Mouse (Mus musculus) liver, embryonic 16.5 days (tissue): ENCODE results near the gene Lias. TPM values are rescaled to one million over a fixed set of nuclear protein-coding genes. Genes with fewer than 3 reads are reported as not detected.
A peak's percentile ranks its signal among the peaks of the same experiment; 100 is the strongest.

ENCODE experiments used
- ATAC-seq: fragments of 200-750 bp; cut with Nextera tagmentation; 2 replicates; pipeline ENCODE4 v1.8.0; 2017; ENCODE audit warnings: low read depth, mild to moderate bottlenecking, moderate number of reproducible peaks, moderate library complexity
- H3K27ac ChIP-seq: fragments of 300-500 bp; sonication (generic); 2 replicates; pipeline ENCODE4 v1.5.1; 2014; ENCODE audit warnings: mild to moderate bottlenecking, low read length
- H3K27me3 ChIP-seq: fragments of 300-500 bp; sonication (generic); 2 replicates; pipeline ENCODE4 v1.6.1; 2014; ENCODE audit warnings: low read depth, low read length, mixed read lengths; ENCODE audit not compliant: control insufficient read depth, insufficient read depth
- H3K36me3 ChIP-seq: fragments of 300-500 bp; sonication (generic); 2 replicates; pipeline ENCODE4 v1.6.1; 2014; ENCODE audit warnings: mild to moderate bottlenecking; ENCODE audit not compliant: control insufficient read depth, insufficient read depth
- H3K4me1 ChIP-seq: fragments of 300-500 bp; sonication (generic); 2 replicates; pipeline ENCODE4 v1.6.1; 2014; ENCODE audit warnings: low read depth, low read length, mixed read lengths; ENCODE audit not compliant: control insufficient read depth
- H3K4me2 ChIP-seq: fragments of 300-500 bp; sonication (generic); 2 replicates; pipeline ENCODE4 v1.6.1; 2014; ENCODE audit warnings: low read depth, low read length, mixed read lengths
- H3K4me3 ChIP-seq: fragments of 300-500 bp; sonication (generic); 2 replicates; pipeline ENCODE4 v1.5.1; 2014; ENCODE audit warnings: low read depth, mild to moderate bottlenecking, low read length
- H3K9ac ChIP-seq: fragments of 300-500 bp; sonication (generic); 2 replicates; pipeline ENCODE4 v1.6.1; 2014; ENCODE audit warnings: low read depth, low read length
- H3K9me3 ChIP-seq: fragments of 300-500 bp; sonication (generic); replicated peaks from 2 replicates; pipeline ENCODE4 v1.6.1; 2016; ENCODE audit warnings: low read length; ENCODE audit not compliant: control insufficient read depth
- WGBS: fragments of 180-500 bp; shearing (Covaris S2); extraction: QIAGEN DNeasy Blood & Tissue Kit; methylation state at CpG from one replicate; pipeline ENCODE4 v1.1.7; 2014; ENCODE audit not compliant: insufficient replicate concordance; 5-methylcytosine and 5-hydroxymethylcytosine counted together
- polyA plus RNA-seq: library from polyadenylated mRNA; unstranded; fragments of >200 nt; fragmentation: Nextera tagmentation; extraction: Ambion mirVana; gene quantifications from 2 replicates; pipeline ENCODE4 v1.2.1, GENCODE M21; 2015

Lias gene
- polyA plus RNA-seq, 1 experiment from 2014 or later: 28.2 TPM

GRCm38 (mm10) chr5:65415653-65416458 lies 24.6 kb downstream of the Lias start:
- ATAC-seq: peak; percentile 94
- Histone ChIP-seq H3K4me2 (peak overlapping the region; percentile 58), H3K27me3 (no peaks in the 10 kb centered on the region), H3K36me3 (no peaks in the 10 kb centered on the region; the same call in 1 of the 2 replicates), H3K4me3 (no peak overlapping the region), H3K27ac (peak overlapping the region; percentile 75), H3K9me3 (no peaks in the 10 kb centered on the region), H3K9ac (peak overlapping the region; percentile 51), H3K4me1 (peaks cover 21% of the 10 kb centered on the region)
- 25% methylated on average over 26 of the region's 26 CpGs for WGBS

- ATAC-seq: no peak
- WGBS: 84% methylated on average over 10 of the region's 10 CpGs
- Histone ChIP-seq H3K27ac (no peak overlapping the region), H3K9ac (no peak overlapping the region), H3K4me1 (peaks cover 23% of the 10 kb centered on the region), H3K4me2 (no peak overlapping the region), H3K4me3 (no peak overlapping the region), H3K9me3 (no peaks in the 10 kb centered on the region), H3K36me3 (no peaks in the 10 kb centered on the region), H3K27me3 (no peaks in the 10 kb centered on the region)
Observed at GRCm38 (mm10) chr5:65419136-65419535, 27.8 kb downstream of the Lias start.

- no peak overlapping the region for H3K4me3 ChIP-seq
- H3K27ac ChIP-seq: no peak overlapping the region
- ATAC-seq: peak; percentile 44; the same call in 1 of the 2 replicates
- WGBS: 17% methylated on average over 6 of the region's 6 CpGs
- no peaks in the 10 kb centered on the region for H3K36me3 ChIP-seq
- no peak overlapping the region for H3K4me2 ChIP-seq
- H3K9ac ChIP-seq: no peak overlapping the region
- H3K9me3 ChIP-seq: no peaks in the 10 kb centered on the region
- peaks cover 15% of the 10 kb centered on the region for H3K4me1 ChIP-seq
- no peaks in the 10 kb centered on the region for H3K27me3 ChIP-seq
Observed at GRCm38 (mm10) chr5:65420822-65421221, 29.5 kb downstream of the Lias start.

- peaks cover 8% of the 10 kb centered on the region for H3K4me1 ChIP-seq
- no peak overlapping the region for H3K9ac ChIP-seq
- H3K9me3 ChIP-seq: no peaks in the 10 kb centered on the region
- WGBS: 83% methylated on average over 8 of the region's 8 CpGs
- no peaks in the 10 kb centered on the region for H3K36me3 ChIP-seq
- no peak overlapping the region for H3K4me3 ChIP-seq
- no peak overlapping the region for H3K27ac ChIP-seq
- ATAC-seq: no peak
- no peaks in the 10 kb centered on the region for H3K27me3 ChIP-seq
- H3K4me2 ChIP-seq: no peak overlapping the region
Observed at GRCm38 (mm10) chr5:65422803-65423202, 31.5 kb downstream of the Lias start.

- peak; percentile 64 for ATAC-seq
- no peak overlapping the region for H3K4me2 ChIP-seq
- no peaks in the 10 kb centered on the region for H3K9me3 ChIP-seq
- no peak overlapping the region for H3K27ac ChIP-seq
- peaks cover 8% of the 10 kb centered on the region for H3K4me1 ChIP-seq
- WGBS: 53% methylated on average over 6 of the region's 6 CpGs
- no peaks in the 10 kb centered on the region for H3K36me3 ChIP-seq
- no peak overlapping the region for H3K4me3 ChIP-seq
- no peaks in the 10 kb centered on the region for H3K27me3 ChIP-seq
- no peak overlapping the region for H3K9ac ChIP-seq
Observed at GRCm38 (mm10) chr5:65424215-65424614, 32.9 kb downstream of the Lias start.

GRCm38 (mm10) chr5:65425251-65425650 lies 34.0 kb downstream of the Lias start:
- H3K9me3 ChIP-seq: no peaks in the 10 kb centered on the region
- H3K36me3 ChIP-seq: no peaks in the 10 kb centered on the region
- H3K4me2 ChIP-seq: no peak overlapping the region
- WGBS: 72% methylated on average over 5 of the region's 5 CpGs
- H3K9ac ChIP-seq: no peak overlapping the region
- ATAC-seq: no peak
- H3K4me3 ChIP-seq: no peak overlapping the region
- H3K27me3 ChIP-seq: no peaks in the 10 kb centered on the region
- peaks cover 6% of the 10 kb centered on the region for H3K4me1 ChIP-seq
- no peak overlapping the region for H3K27ac ChIP-seq

- Histone ChIP-seq H3K4me2 (no peak overlapping the region), H3K36me3 (no peaks in the 10 kb centered on the region), H3K27ac (no peak overlapping the region), H3K27me3 (no peaks in the 10 kb centered on the region), H3K4me1 (no peaks in the 10 kb centered on the region), H3K4me3 (no peak overlapping the region), H3K9me3 (no peaks in the 10 kb centered on the region), H3K9ac (no peak overlapping the region)
- ATAC-seq: no peak
- WGBS: 43% methylated on average over 4 of the region's 4 CpGs
Observed at GRCm38 (mm10) chr5:65428321-65428720, 37.0 kb downstream of the Lias start.

GRCm38 (mm10) chr5:65429441-65429840 lies 38.1 kb downstream of the Lias start:
- Histone ChIP-seq H3K4me2 (no peak overlapping the region), H3K4me3 (no peak overlapping the region), H3K4me1 (no peaks in the 10 kb centered on the region; the same call in 1 of the 2 replicates), H3K27ac (no peak overlapping the region), H3K36me3 (no peaks in the 10 kb centered on the region), H3K9me3 (no peaks in the 10 kb centered on the region), H3K9ac (no peak overlapping the region), H3K27me3 (no peaks in the 10 kb centered on the region)
- no peak for ATAC-seq
- 79% methylated on average over 5 of the region's 5 CpGs for WGBS
